Mouse (Mus musculus) activated CD4-positive, CD25-positive, alpha-beta regulatory T cell, adult 9 weeks (primary cell): Measurements from ENCODE around the gene Vars2. TPM values are rescaled to one million over a fixed set of nuclear protein-coding genes. Genes with fewer than 3 reads are reported as not detected.

Experiments used
- polyA plus RNA-seq: library from polyadenylated mRNA; unstranded; fragments of 100-300 nt; shearing (Covaris generic); gene quantifications from one replicate; pipeline ENCODE4 v1.2.1, GENCODE M21; 2017

Gene Vars2
- polyA plus RNA-seq: 35.4 TPM

GRCm38 (mm10) chr17:35667334-35668065 is at the start of gene Vars2:
Gene Vars2, minus strand, starts transcription at chr17:35667592.

DNA sequence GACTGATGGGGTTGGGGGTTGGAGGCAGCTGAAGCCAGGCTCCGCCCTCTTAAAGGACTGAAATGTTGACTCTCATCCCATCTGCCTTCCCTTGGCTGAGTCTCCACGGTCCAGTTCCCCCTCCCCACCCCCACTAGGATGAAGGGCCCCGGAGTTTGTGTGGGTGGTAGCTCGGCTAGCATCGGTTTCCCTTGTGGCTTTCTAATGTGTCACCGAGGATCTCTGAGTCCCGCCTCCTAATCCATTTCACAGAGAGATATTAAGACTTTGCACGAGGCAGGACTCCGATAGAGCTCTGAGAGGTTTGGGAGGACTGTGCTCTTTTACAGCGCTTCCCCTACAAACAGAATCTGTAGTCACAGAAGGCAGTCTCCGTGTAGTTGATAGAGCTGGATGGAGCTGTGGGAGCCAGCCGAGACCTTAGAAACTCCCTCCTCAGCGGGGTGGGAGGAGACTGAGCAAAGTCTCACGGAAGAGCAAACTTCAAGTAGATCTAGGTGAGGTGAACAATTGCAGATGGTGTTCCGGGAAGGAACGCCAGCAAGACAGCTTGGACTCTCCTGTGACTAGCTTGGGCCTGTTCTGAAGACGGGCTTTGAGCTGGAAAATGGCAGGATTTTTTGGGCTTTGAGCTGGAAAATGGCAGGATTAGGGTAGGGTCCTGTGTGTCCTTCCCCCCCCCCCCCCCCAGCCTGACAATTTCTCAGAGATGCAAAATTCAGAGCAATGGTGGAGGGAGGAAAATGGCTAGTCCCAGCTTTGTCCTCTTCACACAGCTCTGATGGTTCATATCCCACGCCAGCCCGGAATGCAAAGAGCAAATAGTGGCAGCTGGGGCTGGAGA is 37.5 kb upstream of the Vars2 start, which contains the start of gene Ddr1:
Ddr1 (minus strand) TSS at position 1 of the 844 bp plus-strand sequence.

GRCm38 (mm10) chr17:35673416-35674035 is 6.1 kb upstream of the Vars2 start, which contains the start of gene Gtf2h4:
Gene Gtf2h4, minus strand, starts transcription at chr17:35673739.

DNA sequence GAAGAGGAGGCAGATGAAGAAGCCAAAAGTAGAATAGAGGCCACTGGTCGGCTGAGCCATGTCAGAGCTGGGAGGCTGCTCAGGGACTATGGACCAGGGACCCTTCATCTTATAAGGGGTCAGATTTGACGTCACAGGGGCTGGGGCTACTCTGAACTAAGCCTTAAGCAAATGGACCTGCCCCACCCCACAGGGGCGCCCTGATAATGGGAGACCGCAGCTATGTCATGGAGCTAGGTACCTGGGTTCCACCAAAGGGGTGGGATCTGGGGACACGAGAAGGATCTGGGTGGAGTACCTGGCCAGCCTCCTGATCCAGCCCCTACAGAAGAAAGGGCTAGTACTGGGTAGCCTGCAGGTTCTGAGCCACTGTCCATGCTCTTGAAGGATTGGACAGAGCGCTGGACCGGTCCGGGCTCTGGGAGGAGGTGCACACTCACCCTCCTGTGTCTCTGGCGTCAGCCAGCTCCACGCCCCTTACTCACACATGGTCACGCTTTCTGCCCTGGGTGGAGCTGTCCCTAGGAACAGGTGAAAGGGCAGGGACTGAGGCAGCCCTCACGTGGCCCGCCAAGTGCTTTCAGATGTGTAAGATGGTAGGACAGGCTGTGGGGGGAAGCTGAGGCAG is 23.7 kb downstream of the Vars2 start, which contains the start of gene Mucl3:
Mucl3 (minus strand) TSS at position 87 of the 628 bp plus-strand sequence.

DNA sequence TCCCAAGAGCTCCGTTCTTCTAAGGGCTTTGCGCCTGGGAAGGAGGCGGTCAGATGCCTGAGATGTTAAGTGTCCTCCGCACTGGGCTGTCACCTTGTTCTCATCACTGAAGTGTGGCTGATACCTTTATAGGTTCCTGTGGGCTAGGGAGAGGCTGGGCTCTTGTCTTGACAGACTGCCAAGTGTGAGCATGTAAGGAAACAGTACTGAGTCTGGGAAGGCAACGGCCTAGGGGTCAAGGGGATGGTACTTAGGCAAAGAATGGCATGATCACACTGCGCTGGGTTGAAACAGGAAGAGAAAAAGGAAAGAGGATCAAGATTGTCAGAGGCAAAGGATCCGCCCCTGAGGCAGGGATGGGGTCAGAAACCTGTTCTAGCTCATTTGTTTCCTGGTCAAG is 40.9 kb downstream of the Vars2 start, which contains the start of gene Gm9573:
Gm9573 (minus strand) TSS at position 101 of the 400 bp plus-strand sequence.

Other genes starting within 250 kb of the Vars2 start
- gene H2-Q6, start 242.7 kb downstream of the Vars2 start, polyA plus RNA-seq: 973 TPM
- 2,993 TPM for gene H2-Q7, start 228.4 kb downstream of the Vars2 start, polyA plus RNA-seq
- gene H2-Q10, start 197.5 kb downstream of the Vars2 start, polyA plus RNA-seq: 30.2 TPM
- gene Pou5f1, start 161.6 kb downstream of the Vars2 start, polyA plus RNA-seq: not detected
- 21.5 TPM for gene Tcf19, start 150.8 kb downstream of the Vars2 start, polyA plus RNA-seq
- 17.8 TPM for gene Cchcr1, start 150.5 kb downstream of the Vars2 start, polyA plus RNA-seq
- gene Psors1c2, start 134.4 kb downstream of the Vars2 start, polyA plus RNA-seq: not detected
- not detected for gene Cdsn, start 115.5 kb downstream of the Vars2 start, polyA plus RNA-seq
- not detected for gene 2300002M23Rik, start 100.1 kb downstream of the Vars2 start, polyA plus RNA-seq
- gene Sfta2, start 66.0 kb downstream of the Vars2 start, polyA plus RNA-seq: not detected
- not detected for gene Gm9573, start 41.0 kb downstream of the Vars2 start, polyA plus RNA-seq
- 0.21 TPM for gene Mucl3, start 23.9 kb downstream of the Vars2 start, polyA plus RNA-seq
- 29.3 TPM for gene Gtf2h4, start 6.1 kb upstream of the Vars2 start, polyA plus RNA-seq
- gene Ddr1, start 37.0 kb upstream of the Vars2 start, polyA plus RNA-seq: 4.8 TPM
- 0.89 TPM for gene Ier3, start 154.1 kb upstream of the Vars2 start, polyA plus RNA-seq
- 48.6 TPM for gene Flot1, start 155.6 kb upstream of the Vars2 start, polyA plus RNA-seq
- gene Tubb5, start 170.7 kb upstream of the Vars2 start, polyA plus RNA-seq: 154 TPM
- gene Mdc1, start 173.9 kb upstream of the Vars2 start, polyA plus RNA-seq: 17.8 TPM
- 27.3 TPM for gene Nrm, start 193.7 kb upstream of the Vars2 start, polyA plus RNA-seq
- 596 TPM for gene Ppp1r18, start 198.0 kb upstream of the Vars2 start, polyA plus RNA-seq
- gene Dhx16, start 212.2 kb upstream of the Vars2 start, polyA plus RNA-seq: 28.1 TPM
- gene 2310061I04Rik, start 229.8 kb upstream of the Vars2 start, polyA plus RNA-seq: 28.9 TPM
- 28.4 TPM for gene Atat1, start 242.5 kb upstream of the Vars2 start, polyA plus RNA-seq
- 77.6 TPM for gene Mrps18b, start 248.8 kb upstream of the Vars2 start, polyA plus RNA-seq
- gene Ppp1r10, start 248.8 kb upstream of the Vars2 start, polyA plus RNA-seq: 62.6 TPM